Comparison of ENCODE assay signal across 8 mouse cellular contexts in the genomic region with DNA sequence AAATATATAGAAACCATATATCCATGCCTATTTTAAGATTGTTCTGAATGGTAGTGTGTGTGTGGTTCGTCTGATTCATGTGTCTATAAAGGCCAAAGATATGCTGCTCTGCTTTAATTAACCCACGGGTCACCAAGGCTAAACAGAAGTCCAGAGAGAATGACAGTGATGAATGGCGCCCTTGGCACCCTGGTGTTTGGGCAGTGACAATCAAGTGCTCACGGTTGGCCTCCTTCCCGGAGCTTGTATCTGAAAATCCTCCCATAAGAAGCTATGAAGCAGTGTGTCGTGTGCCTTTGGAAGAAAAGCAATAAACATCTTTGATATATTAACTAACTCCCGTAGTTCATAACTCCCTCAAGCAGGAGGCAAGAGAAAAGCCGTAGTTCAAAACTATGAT.
A peak's percentile ranks its signal among the peaks of the same experiment; 100 is the strongest.
DNase-seq lines count a peak whose midpoint lies in the region; ATAC-seq lines count a peak whose summit lies in the region.

No protein-coding gene starts in this region.

- no peak overlapping the region for H3K9ac ChIP-seq in hindbrain, embryonic 14.5 days

- DNase-seq in heart, adult 18-20 months = peak; percentile 35 to 47
- no peak for DNase-seq in heart, adult 8-10 months (ENCODE audit: low spot score)
- peak; percentile 43 to 54 for DNase-seq in cerebellum, adult 18-20 months
- DNase-seq in hindbrain, embryonic 14.5 days (ENCODE audit: low spot score) = peak; percentile 60
- DNase-seq in mesoderm, embryonic 11.5 days (ENCODE audit: low read depth, low spot score) = peak; percentile 81
- DNase-seq in natural killer cell, adult 2 months (ENCODE audit: low spot score in 2 of 2) = no peak
- DNase-seq in B cell, adult 2 months = no peak
- no peak for DNase-seq in left cerebral cortex, adult 9 months (ENCODE audit: low spot score in 2 of 2)

- no peaks in the 10 kb centered on the region for H3K36me3 ChIP-seq in hindbrain, embryonic 14.5 days (replicated peaks; ENCODE audit: control insufficient read depth, insufficient read depth)

- no peaks in the 10 kb centered on the region for H3K27me3 ChIP-seq in hindbrain, embryonic 14.5 days (ENCODE audit: control insufficient read depth, insufficient read depth, low read length)

- 0 out of 2 replicates have a peak, but pooled peaks cover 4% of the 10 kb centered on the region for H3K4me1 ChIP-seq in hindbrain, embryonic 14.5 days (replicated peaks; ENCODE audit: control insufficient read depth, insufficient read depth, low read length)

- no peaks in the 10 kb centered on the region for H3K9me3 ChIP-seq in hindbrain, embryonic 14.5 days (ENCODE audit: control insufficient read depth, low read length)

- H3K27ac ChIP-seq in hindbrain, embryonic 14.5 days = no peak overlapping the region

- H3K4me3 ChIP-seq in hindbrain, embryonic 14.5 days (replicated peaks; ENCODE audit: low read length) = no peak overlapping the region

- 11% methylated on average over 8 of the region's 8 CpGs for WGBS in hindbrain, embryonic 14.5 days

- peak overlapping the region; percentile 25; the same call in 1 of the 2 replicates for H3K4me2 ChIP-seq in hindbrain, embryonic 14.5 days (replicated peaks)

- peak; percentile 71; the same call in 1 of the 2 replicates for ATAC-seq in hindbrain, embryonic 14.5 days (ENCODE audit: low FRiP score)

Comparison
In these comparisons a context has a peak if more than half of its experiments do, and no peak if none do; other contexts are left out.
1. DNase-seq: peak in heart, adult 18-20 months (2 of 2), cerebellum, adult 18-20 months (2 of 2), hindbrain, embryonic 14.5 days (single experiment) and mesoderm, embryonic 11.5 days (single experiment); none in heart, adult 8-10 months (single experiment), natural killer cell, adult 2 months (0 of 2), B cell, adult 2 months (0 of 2) and left cerebral cortex, adult 9 months (0 of 2).